Mouse (Mus musculus): ENCODE measurements at regions not wholly inside any gene's neighbourhood (a gene's known extent, or its start where the extent isn't known, plus 50 kb on each side); places are given as distances from the start of the nearest gene placed in this dataset.

DNA sequence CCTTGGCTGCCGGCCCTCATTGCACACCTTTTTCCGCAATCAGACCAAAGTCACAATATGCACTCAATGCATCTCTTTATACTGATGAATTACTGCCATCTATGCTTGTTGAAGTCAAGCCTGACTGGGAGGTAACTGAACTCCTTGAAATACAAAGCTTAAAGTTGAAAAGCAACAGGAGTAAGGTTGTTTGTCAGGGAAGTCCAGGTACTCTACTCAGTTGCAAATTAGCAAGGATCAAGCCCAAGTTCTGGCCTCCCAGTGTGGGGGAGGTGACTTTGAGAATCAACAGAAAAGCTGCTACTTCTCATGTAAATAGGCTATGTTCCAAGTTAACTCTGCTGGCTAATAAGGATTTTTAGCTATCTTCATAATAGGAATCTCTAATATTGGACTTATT lies 151.0 kb upstream of the Gm49339 start:
- H3K27ac ChIP-seq: no peak overlapping the region
- H3K4me3 ChIP-seq: no peak overlapping the region
- DNase-seq (ENCODE audit: low spot score in 2 of 2): no peak
- no peak for TF ChIP-seq CTCF (conservative IDR thresholded peaks at IDR 0.05)
